Mouse (Mus musculus): ENCODE measurements around the gene Pfn1. TPM values are rescaled to one million over a fixed set of nuclear protein-coding genes. Genes with fewer than 3 reads are reported as not detected.

Gene Pfn1
- total and polyA plus RNA-seq, 2 experiments from 2014 or later, result 460 to 634 TPM

- no peak for TF ChIP-seq CTCF (IDR thresholded peaks at IDR 0.05; ENCODE audit: low read depth)
- Histone ChIP-seq H3K4me3 (ENCODE audit: low read length) (no peak overlapping the region), H3K9me3 (ENCODE audit: low read length) (no peaks in the 10 kb centered on the region), H3K4me1 (ENCODE audit: insufficient read depth, low read length) (peaks cover 7% of the 10 kb centered on the region), H3K36me3 (ENCODE audit: insufficient read depth, low read length) (peaks cover 10% of the 10 kb centered on the region), H3K9ac (replicated peaks; ENCODE audit: low read length) (no peak overlapping the region), H3K27ac (no peak overlapping the region), H3K4me2 (ENCODE audit: low read depth, low read length) (no peak overlapping the region), H3K27me3 (ENCODE audit: insufficient read depth, low read length) (no peaks in the 10 kb centered on the region)
- WGBS, result 78% methylated on average over 7 of the region's 7 CpGs
- DNase-seq (ENCODE audit: low spot score), result no peak
- ATAC-seq, result no peak
Measured at GRCm38 (mm10) chr11:70641241-70641640, 13.2 kb downstream of the Pfn1 start.

DNA sequence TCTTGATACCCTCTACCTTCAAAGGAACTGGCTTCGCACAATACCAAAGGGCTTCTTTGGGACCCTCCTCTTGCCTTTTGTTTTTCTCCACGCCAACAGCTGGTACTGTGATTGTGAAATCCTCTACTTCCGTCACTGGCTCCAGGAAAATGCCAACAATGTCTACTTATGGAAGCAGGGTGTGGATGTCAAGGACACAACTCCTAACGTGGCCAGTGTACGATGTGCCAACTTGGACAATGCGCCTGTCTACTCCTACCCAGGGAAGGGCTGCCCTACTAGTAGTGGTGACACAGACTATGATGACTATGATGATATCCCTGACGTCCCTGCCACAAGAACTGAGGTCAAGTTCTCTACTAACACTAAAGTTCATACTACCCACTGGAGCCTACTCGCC, 14.5 kb downstream of the Pfn1 start:
- H3K27me3 ChIP-seq (ENCODE audit: insufficient read depth, low read length), result no peaks in the 10 kb centered on the region
- no peak overlapping the region for H3K4me2 ChIP-seq (ENCODE audit: low read depth, low read length)
- no peak for TF ChIP-seq CTCF (IDR thresholded peaks at IDR 0.05; ENCODE audit: low read depth)
- ATAC-seq (no peak), DNase-seq (ENCODE audit: low spot score) (no peak)
- H3K4me3 ChIP-seq (ENCODE audit: low read length), result no peak overlapping the region
- WGBS, result 79% methylated on average over 8 of the region's 8 CpGs
- no peak overlapping the region for H3K9ac ChIP-seq (replicated peaks; ENCODE audit: low read length)
- H3K36me3 ChIP-seq (ENCODE audit: insufficient read depth, low read length), result peaks cover 7% of the 10 kb centered on the region
- no peak overlapping the region for H3K27ac ChIP-seq
- H3K4me1 ChIP-seq (ENCODE audit: insufficient read depth, low read length), result no peaks in the 10 kb centered on the region
- no peaks in the 10 kb centered on the region for H3K9me3 ChIP-seq (ENCODE audit: low read length)

GRCm38 (mm10) chr11:70638714-70639278, 15.6 kb downstream of the Pfn1 start, which contains the start of gene Gp1ba:
Gene Gp1ba, plus strand, starts transcription at chr11:70639122.
- no peak within 1 kb of the TSS for H3K4me2 ChIP-seq (ENCODE audit: low read depth, low read length)
- no peak for DNase-seq (ENCODE audit: low spot score)
- no peak within 1 kb of the TSS for H3K4me3 ChIP-seq (ENCODE audit: low read length)
- WGBS, result 54% methylated on average over 5 of the region's 5 CpGs
- H3K27me3 ChIP-seq (ENCODE audit: insufficient read depth, low read length), result no peaks in the 10 kb centered on the region
- H3K9me3 ChIP-seq (ENCODE audit: low read length), result no peaks in the 10 kb centered on the region
- TF ChIP-seq CTCF (IDR thresholded peaks at IDR 0.05; ENCODE audit: low read depth), result no peak
- no peak within 1 kb of the TSS for H3K27ac ChIP-seq
- H3K4me1 ChIP-seq (ENCODE audit: insufficient read depth, low read length), result no peaks in the 10 kb centered on the region
- no peak within 1 kb of the TSS for H3K9ac ChIP-seq (replicated peaks; ENCODE audit: low read length)
- no peaks in the 10 kb centered on the region for H3K36me3 ChIP-seq (ENCODE audit: insufficient read depth, low read length)
- ATAC-seq, result no peak

- no peaks in the 10 kb centered on the region for H3K27me3 ChIP-seq (ENCODE audit: insufficient read depth, low read length)
- H3K9me3 ChIP-seq (ENCODE audit: low read length), result no peaks in the 10 kb centered on the region
- H3K36me3 ChIP-seq (ENCODE audit: insufficient read depth, low read length), result no peaks in the 10 kb centered on the region
- TF ChIP-seq CTCF (IDR thresholded peaks at IDR 0.05; ENCODE audit: low read depth), result no peak
- H3K4me2 ChIP-seq (ENCODE audit: low read depth, low read length), result no peak overlapping the region
- H3K4me3 ChIP-seq (ENCODE audit: low read length), result no peak overlapping the region
- DNase-seq (ENCODE audit: low spot score) (no peak), ATAC-seq (no peak)
- WGBS, result 90% methylated on average over 1 of the region's 1 CpGs
- no peaks in the 10 kb centered on the region for H3K4me1 ChIP-seq (ENCODE audit: insufficient read depth, low read length)
- no peak overlapping the region for H3K9ac ChIP-seq (replicated peaks; ENCODE audit: low read length)
- H3K27ac ChIP-seq, result no peak overlapping the region
Measured at GRCm38 (mm10) chr11:70638293-70638692, 16.2 kb downstream of the Pfn1 start.

DNA sequence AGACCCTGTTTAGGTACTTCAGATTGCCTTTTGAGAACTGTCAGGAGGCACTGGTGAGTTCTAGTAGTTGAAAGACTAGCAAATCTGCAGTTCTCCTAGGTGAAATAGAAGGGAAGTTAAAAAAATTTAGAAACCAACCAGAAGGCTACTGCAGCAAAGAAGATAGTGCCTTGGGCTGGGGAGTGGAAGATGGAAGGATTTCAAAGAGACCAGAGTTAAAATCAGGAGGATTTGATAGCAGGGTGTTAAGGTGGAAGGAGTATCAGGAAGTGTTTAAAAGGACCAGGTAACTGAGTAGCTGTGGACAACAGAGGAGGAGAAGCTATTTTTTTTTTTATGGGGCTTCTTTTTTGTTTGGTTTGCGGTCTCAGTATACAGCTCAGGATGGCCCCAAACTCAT, 16.7 kb downstream of the Pfn1 start:
- 92% methylated on average over 1 of the region's 1 CpGs for WGBS
- DNase-seq (ENCODE audit: low spot score), result no peak
- Histone ChIP-seq H3K27me3 (ENCODE audit: insufficient read depth, low read length) (no peaks in the 10 kb centered on the region), H3K4me1 (ENCODE audit: insufficient read depth, low read length) (no peaks in the 10 kb centered on the region), H3K36me3 (ENCODE audit: insufficient read depth, low read length) (no peaks in the 10 kb centered on the region), H3K27ac (no peak overlapping the region), H3K9ac (replicated peaks; ENCODE audit: low read length) (no peak overlapping the region), H3K4me2 (ENCODE audit: low read depth, low read length) (no peak overlapping the region), H3K4me3 (ENCODE audit: low read length) (no peak overlapping the region), H3K9me3 (ENCODE audit: low read length) (no peaks in the 10 kb centered on the region)
- no peak for TF ChIP-seq CTCF (IDR thresholded peaks at IDR 0.05; ENCODE audit: low read depth)
- ATAC-seq, result no peak

GRCm38 (mm10) chr11:70635601-70636000, 18.8 kb downstream of the Pfn1 start:
- no peak overlapping the region for H3K9ac ChIP-seq (replicated peaks; ENCODE audit: low read length)
- no peak for ATAC-seq
- no peak overlapping the region for H3K4me2 ChIP-seq (ENCODE audit: low read depth, low read length)
- H3K9me3 ChIP-seq (ENCODE audit: low read length), result no peaks in the 10 kb centered on the region
- H3K4me1 ChIP-seq (ENCODE audit: insufficient read depth, low read length), result no peaks in the 10 kb centered on the region
- H3K36me3 ChIP-seq (ENCODE audit: insufficient read depth, low read length), result no peaks in the 10 kb centered on the region
- no peak overlapping the region for H3K27ac ChIP-seq
- WGBS, result 81% methylated on average over 4 of the region's 4 CpGs
- no peak for TF ChIP-seq CTCF (IDR thresholded peaks at IDR 0.05; ENCODE audit: low read depth)
- H3K4me3 ChIP-seq (ENCODE audit: low read length), result no peak overlapping the region
- no peak for DNase-seq (ENCODE audit: low spot score)
- H3K27me3 ChIP-seq (ENCODE audit: insufficient read depth, low read length), result no peaks in the 10 kb centered on the region

- H3K9ac ChIP-seq (replicated peaks; ENCODE audit: low read length), result no peak overlapping the region
- H3K4me2 ChIP-seq (ENCODE audit: low read depth, low read length), result no peak overlapping the region
- DNase-seq (ENCODE audit: low spot score) (no peak), ATAC-seq (no peak)
- no peak overlapping the region for H3K4me3 ChIP-seq (ENCODE audit: low read length)
- H3K4me1 ChIP-seq (ENCODE audit: insufficient read depth, low read length), result no peaks in the 10 kb centered on the region
- WGBS, result 66% methylated on average over 7 of the region's 7 CpGs
- H3K36me3 ChIP-seq (ENCODE audit: insufficient read depth, low read length), result no peaks in the 10 kb centered on the region
- H3K27ac ChIP-seq, result no peak overlapping the region
- H3K27me3 ChIP-seq (ENCODE audit: insufficient read depth, low read length), result no peaks in the 10 kb centered on the region
- no peak for TF ChIP-seq CTCF (IDR thresholded peaks at IDR 0.05; ENCODE audit: low read depth)
- no peaks in the 10 kb centered on the region for H3K9me3 ChIP-seq (ENCODE audit: low read length)
Measured at GRCm38 (mm10) chr11:70630129-70630528, 24.3 kb downstream of the Pfn1 start.

Data from hindbrain, postnatal 0 days (tissue).